Mouse (Mus musculus): ENCODE data around the gene BC055324.

BC055324 gene

DNA sequence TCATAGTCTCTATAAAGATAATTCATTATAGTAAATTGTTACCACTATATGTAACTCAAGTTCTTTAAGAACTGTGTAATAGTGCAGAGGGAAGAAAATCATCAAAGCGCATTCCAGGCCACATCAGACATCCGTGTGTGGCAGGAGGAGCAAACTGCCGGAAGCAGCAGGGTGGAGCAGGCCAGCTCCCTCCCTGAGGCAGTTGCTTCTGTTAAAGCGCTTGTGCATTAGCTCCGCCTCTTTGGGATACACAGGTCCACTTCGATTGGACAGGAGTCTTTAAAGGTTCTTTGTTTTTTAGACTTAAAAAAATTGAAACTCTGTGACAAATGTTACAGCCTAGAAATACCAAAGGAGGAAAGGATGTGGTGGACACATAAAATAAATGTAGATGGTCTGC is 52.5 kb downstream of the BC055324 start:
- DNase-seq, result no peak

DNA sequence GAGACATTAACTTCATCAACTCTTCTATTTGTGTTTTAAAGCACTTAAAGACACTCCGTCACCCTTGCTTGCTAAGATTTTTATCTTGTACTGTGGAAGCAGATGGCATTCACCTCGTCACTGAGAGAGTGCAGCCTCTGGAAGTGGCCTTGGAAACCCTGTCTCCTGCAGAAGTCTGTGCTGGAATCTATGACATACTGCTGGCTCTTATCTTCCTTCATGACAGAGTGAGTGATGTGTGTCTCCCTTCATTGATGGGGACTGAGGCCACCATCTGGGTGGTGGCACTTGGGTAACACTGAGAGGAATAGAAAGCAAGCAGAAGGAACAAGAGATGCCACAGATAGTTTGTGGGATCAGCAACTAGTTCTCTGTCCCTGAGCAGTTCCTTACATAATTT is 60.0 kb downstream of the BC055324 start:
- no peak for DNase-seq

DNA sequence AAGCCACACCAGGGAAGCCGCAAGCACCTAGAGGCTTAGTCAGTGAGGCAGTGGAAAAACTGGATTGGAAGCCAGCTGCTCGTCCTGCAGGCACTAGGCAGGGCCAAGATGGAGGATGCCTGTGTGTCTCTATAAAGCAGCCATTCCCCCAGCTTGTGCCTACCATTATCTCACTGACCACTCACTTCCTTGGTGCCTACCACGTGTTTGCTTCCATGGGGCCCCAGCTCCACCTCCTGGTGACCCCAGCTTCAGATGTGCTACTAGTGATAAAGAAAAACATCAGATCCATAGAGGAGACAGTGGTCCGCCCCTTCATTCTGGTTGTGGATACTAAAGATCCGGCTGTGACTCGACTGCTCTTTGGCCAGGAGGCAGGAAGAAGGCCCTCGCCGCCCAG is 62.8 kb downstream of the BC055324 start:
- DNase-seq, result no peak

DNA sequence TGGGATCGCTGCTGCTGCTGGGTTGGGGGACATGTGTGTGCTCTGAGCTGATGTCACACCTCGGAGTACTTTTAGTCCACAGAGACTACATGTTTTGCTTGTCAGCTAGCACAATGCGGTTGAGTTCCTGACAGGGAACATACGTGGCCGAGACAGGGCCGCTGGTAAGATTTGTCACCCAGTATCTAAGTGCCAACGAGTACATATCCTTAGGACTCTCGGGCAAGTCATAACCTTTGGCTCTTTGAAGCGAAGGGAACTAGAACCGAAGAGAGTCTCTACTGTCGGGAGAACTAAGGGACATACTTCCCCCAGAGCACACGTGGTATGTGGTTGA is 64.2 kb downstream of the BC055324 start:
- peak in 1 of 2 experiments; percentile 17 for DNase-seq

DNA sequence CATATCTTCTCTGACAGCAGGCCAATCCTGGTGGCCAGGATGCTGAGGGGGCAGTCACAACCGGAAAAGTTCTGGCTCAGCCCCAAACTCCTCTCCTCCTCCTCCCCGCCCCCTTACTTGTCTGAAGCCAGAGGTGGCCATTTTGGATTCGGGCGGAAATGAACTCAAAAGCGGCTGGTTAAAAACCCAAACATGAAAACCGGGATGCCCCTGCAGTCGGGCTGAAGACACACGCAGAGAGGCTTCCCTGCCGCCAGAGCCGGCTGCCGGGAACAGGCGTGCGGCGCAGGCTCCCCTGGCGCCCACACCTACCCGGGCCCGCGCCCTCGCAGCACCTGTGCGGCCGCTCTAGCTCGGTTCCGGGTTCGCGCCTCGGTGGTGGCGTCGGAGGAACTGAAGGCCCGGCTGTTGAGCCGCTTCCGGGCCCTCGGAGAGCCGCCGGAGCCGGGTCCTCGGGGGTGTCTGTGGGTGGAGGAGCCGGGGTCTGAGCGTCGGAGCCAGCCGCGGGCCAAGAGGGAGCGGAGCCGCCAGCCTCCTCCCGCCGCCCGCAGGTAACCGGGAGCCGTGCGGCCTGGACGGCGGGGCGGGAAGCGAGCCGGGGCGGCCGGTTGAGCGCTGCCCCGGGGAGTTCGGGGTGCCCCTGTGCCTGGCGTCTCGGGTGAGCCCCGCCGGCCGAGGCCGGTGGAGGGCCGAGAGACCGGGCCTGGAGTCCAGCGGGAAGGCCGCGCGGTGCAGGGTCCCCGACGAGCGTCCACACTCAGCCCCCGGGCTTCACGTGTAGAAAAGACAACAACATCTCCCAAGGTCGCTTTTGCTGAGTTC is 64.7 kb downstream of the BC055324 start:
- DNase-seq, result peak; percentile 93

DNA sequence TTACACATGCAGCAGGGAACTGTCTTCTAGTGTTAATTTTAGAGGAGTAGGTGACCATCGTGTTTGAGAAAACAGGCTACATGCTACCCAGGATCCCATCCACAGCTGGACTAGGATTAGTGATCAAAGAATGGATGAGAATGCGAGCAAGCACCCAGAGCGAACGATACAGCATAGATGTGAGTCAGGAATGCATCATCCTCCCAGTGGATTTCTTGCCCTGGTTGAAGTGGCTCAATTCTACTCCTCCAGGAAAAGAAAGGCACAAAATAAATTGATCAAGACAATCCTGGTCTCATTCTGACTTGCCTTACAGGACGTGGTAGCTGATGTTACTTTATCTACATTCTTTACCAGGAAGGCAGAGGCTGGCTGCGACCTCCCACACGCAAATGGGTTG is 65.8 kb downstream of the BC055324 start, which contains the start of gene Scyl3:
Scyl3 (plus strand) TSS at position 255 of the 400 bp plus-strand sequence.
- DNase-seq, result no peak

DNA sequence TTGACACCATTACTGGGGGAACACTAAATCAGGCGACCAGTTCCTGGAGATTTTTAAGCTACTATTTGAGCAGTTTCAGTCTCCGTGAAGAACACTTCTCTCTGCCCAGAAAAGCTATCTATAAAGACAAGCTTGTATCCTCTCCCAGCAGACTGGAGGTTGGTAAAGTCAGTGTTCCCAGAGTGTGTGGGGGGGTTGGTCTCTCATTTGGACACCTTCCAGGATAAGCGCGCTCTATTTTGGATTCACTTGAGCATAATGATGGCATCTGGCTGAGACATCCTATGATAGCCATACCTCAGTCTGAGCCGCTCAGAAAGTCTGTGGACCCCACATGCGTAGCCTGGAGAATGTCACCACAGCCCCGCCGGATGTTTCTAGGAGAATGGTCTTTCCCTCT is 70.5 kb downstream of the BC055324 start:
- no peak for DNase-seq

DNA sequence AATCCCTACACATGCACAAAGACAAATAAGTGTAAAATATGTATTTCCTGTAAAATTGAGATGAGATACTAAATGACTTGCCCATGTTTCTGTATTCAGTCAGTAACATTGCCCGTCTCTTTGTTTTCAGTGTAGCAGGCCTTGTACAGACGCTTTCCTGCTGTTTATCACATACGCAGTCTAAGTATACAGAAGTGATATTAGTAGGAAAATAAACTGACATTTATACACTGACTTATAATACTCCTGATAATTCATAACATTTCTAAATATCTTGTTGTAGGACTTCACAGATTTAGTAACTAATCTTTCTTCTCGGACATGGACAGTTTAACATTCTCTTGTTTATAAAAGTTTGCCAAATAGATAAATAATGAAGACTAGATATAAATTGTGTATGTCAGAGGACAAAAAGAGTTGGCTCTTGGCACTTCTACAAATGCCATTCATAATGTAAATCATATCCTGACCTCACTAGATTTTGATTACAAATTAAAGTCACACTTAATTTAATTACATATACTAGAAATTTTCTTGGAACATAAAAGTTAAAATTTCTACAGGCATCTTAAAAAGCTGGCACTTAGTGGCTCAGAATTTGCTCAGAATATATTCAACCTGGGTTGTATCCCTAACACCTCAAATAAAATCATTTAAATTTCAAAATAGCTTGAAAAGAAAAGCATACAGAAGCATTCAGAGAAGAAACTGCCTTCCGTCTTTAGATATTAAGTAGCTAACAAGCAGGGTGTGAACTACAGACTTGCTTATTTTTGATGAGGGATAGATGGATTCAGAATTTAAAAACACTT is 77.0 kb downstream of the BC055324 start:
- no peak for DNase-seq

DNA sequence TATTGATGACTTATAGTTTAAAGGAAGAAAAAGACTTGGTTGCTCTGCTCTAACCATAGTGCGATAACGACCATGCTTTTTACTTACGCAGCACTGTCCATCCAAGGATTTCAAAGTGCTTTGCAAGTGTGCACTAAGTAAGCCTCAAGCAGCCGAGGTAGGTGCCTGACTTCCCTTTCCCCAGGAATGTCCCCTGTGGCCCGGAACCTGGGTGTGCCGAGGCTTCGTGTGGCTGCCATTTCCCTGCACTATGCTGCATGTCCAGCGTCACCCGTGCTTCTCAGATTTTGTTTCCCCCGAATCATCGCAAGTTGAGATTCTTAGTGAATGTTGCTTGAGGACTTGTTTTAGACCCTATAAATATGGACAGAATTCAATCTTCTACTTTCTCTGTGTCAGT is 82.6 kb downstream of the BC055324 start:
- no peak for DNase-seq

DNA sequence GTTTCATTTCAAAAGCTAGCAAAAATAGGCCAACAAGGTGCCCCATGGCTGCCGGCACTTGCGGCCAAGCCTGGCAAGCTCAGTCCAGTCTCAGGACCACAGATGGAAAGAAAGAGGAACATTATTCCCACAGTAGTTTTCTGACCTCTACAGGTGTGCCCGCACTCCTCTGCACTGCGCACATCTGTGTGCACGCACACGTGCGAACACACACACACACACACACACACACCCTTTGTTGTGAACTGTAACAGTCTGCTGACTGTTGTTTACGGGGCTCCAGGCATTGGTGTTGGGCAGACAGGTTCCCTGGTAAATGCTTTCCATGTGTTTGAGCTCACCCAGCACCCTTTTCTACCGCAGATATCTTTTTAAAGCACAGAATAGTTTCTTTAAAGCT is 83.8 kb downstream of the BC055324 start:
- no peak for DNase-seq

DNA sequence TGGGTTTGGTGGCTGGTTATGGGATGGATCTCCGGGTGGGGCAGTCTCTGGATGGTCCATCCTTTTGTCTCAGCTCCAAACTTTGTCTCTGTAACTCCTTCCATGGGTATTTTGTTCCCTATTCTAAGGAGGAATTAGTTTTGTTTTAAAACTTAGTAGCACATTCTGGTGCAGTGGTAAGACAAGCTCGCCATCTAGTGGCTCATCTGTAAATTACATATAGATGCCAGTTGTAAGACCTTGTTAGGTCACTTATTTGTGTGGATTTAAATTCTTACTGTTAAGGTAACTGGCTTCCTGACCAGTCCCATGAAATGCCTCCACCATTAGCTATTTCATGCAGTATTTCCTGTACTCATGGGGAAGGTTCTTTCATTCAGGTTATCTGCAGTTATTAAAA is 84.3 kb downstream of the BC055324 start:
- no peak for DNase-seq

DNA sequence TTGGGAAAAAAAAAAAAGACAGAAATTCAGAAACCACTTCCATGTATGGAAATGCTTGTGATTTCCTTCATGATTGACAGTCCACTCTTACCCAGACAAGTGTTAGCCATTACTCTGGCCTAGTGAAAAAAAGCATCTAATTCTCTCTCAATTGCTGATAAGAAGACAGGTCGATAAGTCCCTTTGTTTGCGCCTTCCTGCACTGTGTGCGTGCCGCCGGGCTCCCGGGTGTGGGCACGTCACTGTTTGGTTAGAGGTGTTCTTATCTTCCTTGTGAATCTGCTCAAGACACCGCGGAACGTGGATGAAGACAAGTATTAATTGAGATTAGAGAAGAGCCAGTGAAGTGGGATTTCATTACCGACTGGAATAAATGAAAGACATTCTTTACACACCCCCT is 86.2 kb downstream of the BC055324 start:
- no peak for DNase-seq

DNA sequence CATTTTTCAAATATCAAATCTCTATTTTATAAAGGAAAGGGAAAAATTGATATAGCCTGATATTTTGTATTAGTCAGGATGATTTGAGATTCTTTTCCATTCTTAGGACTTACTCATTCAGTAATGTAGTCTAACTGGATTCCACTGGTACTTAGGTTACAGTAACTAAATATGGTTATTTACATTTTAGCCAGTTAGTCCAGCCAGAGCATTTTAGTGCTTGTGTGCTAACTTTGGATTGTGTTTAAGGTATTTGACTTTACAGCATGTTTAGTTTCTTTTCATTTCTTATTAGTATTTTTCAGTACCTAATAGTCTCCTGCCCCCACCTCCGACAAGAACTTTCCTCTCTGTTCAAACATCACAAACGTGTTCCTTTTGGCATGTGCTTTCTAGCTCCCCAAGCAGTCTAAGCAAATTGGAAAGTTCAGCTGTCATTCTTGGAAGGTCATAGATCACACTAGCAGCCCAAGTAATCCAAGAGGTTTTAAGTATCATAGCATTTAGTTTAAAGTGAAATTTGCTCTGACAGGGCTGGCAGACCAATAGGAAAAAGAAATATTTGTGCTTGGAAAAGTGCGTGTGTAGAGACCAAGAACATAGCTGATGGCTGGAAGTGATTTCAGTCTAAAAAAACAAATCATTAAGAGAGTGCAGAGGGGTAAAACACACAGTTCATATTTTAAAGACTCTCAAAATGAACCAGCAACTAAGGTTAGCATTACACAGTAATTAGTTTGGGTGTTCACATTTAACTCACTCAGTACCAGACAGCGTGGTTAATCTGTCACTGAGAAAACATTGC is 87.4 kb downstream of the BC055324 start:
- DNase-seq, result no peak

DNA sequence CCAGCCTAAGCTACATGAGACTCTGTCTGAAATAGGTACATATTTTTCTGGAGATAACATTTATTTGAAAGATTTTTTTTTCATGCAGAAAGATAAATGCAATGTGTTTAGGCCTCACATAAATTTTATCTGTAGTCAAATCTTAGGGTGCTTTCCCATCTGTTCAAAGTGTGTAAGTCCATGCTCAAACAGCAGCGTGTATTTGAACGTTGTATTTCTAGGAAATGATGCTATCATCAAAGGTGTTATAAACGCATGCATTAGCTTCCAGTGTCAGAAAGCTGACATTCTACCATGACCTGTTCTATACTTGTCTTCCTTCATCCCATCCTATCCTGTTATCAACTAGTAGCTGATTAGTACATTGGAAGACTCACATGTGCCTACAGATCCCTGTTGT is 91.2 kb downstream of the BC055324 start:
- no peak for DNase-seq

DNA sequence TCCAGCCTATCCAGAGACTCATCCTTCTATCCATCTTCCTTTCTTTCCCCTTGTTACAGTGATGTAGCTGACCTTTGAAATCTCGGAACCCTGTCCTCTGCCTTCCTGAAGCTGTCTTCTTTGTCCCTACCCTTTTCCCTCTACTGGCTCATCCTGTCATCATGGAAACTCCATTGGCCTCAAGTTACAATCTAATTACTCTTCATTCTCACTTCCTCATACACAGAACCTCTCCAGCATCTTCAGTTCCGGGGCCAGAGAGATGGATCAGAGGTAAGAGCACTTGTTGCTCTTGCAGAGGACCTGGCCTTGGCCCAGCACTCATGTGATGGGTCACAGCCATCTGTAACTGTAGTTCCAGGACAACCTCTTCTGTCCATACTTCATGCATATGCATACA is 94.4 kb downstream of the BC055324 start:
- DNase-seq, result no peak

DNA sequence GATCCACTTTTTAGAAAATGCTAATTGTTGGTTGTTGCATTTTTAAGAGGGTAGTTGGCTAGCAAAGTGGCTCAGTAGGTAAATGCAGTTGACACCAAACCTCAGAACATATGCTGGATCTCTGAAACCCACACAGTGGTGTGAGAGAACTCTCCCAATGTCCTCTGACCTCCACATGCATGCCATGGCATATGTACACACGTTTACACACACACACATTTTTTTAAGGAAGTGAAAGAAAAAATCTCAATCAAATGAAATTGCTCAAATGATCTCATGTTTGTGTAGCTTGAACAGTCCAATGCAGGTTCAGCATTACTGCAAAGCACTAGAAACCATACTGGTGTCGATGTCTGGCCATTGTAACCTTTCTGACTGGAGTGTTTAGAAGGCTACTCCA is 95.0 kb downstream of the BC055324 start:
- no peak for DNase-seq

DNA sequence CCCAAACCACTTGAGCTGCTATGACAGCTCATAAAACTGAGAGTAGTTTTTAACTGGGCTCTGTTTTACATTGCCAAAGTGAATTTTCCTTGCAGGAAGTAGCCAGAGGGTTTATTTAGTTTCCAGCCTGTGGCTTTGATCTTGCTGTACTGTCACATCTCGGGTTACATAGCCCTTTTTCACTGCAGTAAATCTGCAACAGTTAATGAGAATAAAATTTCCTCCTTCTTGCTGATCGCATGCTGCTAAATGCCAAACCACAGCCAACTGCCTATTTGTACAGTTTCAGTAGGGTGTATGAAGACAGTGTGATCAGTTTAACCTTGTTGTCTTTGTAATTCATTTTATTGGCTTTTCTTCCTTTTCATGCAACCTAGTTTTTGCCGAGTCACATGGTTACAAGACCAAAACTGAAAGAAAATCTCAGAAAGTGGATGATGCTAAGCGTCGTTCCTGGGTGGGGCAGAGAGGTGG is 96.3 kb downstream of the BC055324 start:
- DNase-seq, result no peak
